Mouse (Mus musculus): ENCODE results near the gene Esd. TPM values are rescaled to one million over a fixed set of nuclear protein-coding genes. Genes with fewer than 3 reads are reported as not detected.

The Esd gene
- polyA plus RNA-seq, 1 experiment from 2014 or later = 307 TPM

- no peaks in the 10 kb centered on the region for H3K36me3 ChIP-seq (replicated peaks)
- no peak overlapping the region for H3K9ac ChIP-seq
- H3K4me1 ChIP-seq = peaks cover 11% of the 10 kb centered on the region
- peak; percentile 90 for ATAC-seq (ENCODE audit: low FRiP score)
- no peak overlapping the region for H3K4me2 ChIP-seq
- peak overlapping the region; percentile 61 for H3K27ac ChIP-seq
- 59% methylated on average over 16 of the region's 16 CpGs for WGBS
- no peak overlapping the region for H3K4me3 ChIP-seq (replicated peaks)
- no peaks in the 10 kb centered on the region for H3K27me3 ChIP-seq
- H3K9me3 ChIP-seq = peaks cover 4% of the 10 kb centered on the region; the same call in 1 of the 2 replicates
Observed at GRCm38 (mm10) chr14:74798063-74798890, 66.2 kb downstream of the Esd start.

Other genes starting within 250 kb of the Esd start
- gene Htr2a, start 91.5 kb upstream of the Esd start, polyA plus RNA-seq (2016; fragmentation: Nextera tagmentation; extraction: Ambion mirVana) = 0.26 and 0.60 TPM in 2 replicates
- gene Lrch1, start 215.6 kb downstream of the Esd start, polyA plus RNA-seq (2016; fragmentation: Nextera tagmentation; extraction: Ambion mirVana) = 12.6 and 13.6 TPM in 2 replicates

All from forebrain, embryonic 12.5 days (tissue).